Mouse (Mus musculus) left cerebral cortex, postnatal 10 days (tissue): ENCODE measurements at regions not wholly inside any gene's neighbourhood (a gene's known extent, or its start where the extent isn't known, plus 50 kb on each side); places are given as distances from the start of the nearest gene placed in this dataset.
"Not testable (repeated sequence)": the region's sequence is repeated elsewhere in the genome, so short reads cannot be mapped to it uniquely, and the experiment has no call there.

Source experiments
- DNase-seq, 2 experiments: peaks; one replicate each; pipeline ENCODE4 v3.0.0; 2021 to 2022; ENCODE audit warnings: low spot score in 2 of 2, mixed read lengths in 1 of 2; ENCODE audit errors: extremely low spot score in 1 of 2
- intact Hi-C: fragments of 180-260 bp; cut with DNase I; formaldehyde crosslinking; loops from one replicate; pipeline ENCODE4 v1.15.1; 2025

- no peak for DNase-seq
- intact Hi-C loops = no loop called here
Measured at GRCm38 (mm10) chr12:27909417-27910100, 567.2 kb upstream of the Sox11 start.

GRCm38 (mm10) chr12:27896682-27897081 is 554.3 kb upstream of the Sox11 start:
- intact Hi-C loops, DNase-seq: not testable (repeated sequence)

GRCm38 (mm10) chr12:27881720-27882119 is 539.3 kb upstream of the Sox11 start:
- intact Hi-C loops = no loop called here
- no peak for DNase-seq

GRCm38 (mm10) chr12:27866421-27866820 is 524.0 kb upstream of the Sox11 start:
- intact Hi-C loops = no loop called here
- DNase-seq = no peak

- intact Hi-C loops = no loop called here
- no peak for DNase-seq
Measured at GRCm38 (mm10) chr12:27849537-27849936, 507.2 kb upstream of the Sox11 start.

- intact Hi-C loops = no loop called here
- DNase-seq = no peak
Measured at GRCm38 (mm10) chr12:27849099-27849498, 506.7 kb upstream of the Sox11 start.

GRCm38 (mm10) chr12:27848141-27848540 is 505.8 kb upstream of the Sox11 start:
- DNase-seq = no peak
- intact Hi-C loops = no loop called here

- DNase-seq = no peak
- intact Hi-C loops = no loop called here
Measured at GRCm38 (mm10) chr12:27847397-27847796, 505.0 kb upstream of the Sox11 start.

- no peak for DNase-seq
- intact Hi-C loops = no loop called here
Measured at GRCm38 (mm10) chr12:27844958-27845357, 502.6 kb upstream of the Sox11 start.

GRCm38 (mm10) chr12:27838955-27839354 is 496.6 kb upstream of the Sox11 start:
- DNase-seq = no peak
- intact Hi-C loops = no loop called here

- no peak for DNase-seq
- intact Hi-C loops = no loop called here
Measured at GRCm38 (mm10) chr12:27838384-27838783, 496.0 kb upstream of the Sox11 start.

GRCm38 (mm10) chr12:27826208-27826607 is 483.8 kb upstream of the Sox11 start:
- intact Hi-C loops = no loop called here
- no peak for DNase-seq

GRCm38 (mm10) chr12:27823392-27823791 is 481.0 kb upstream of the Sox11 start:
- no peak for DNase-seq
- intact Hi-C loops = no loop called here

- intact Hi-C loops = no loop called here
- no peak for DNase-seq
Measured at GRCm38 (mm10) chr12:27796642-27797041, 454.3 kb upstream of the Sox11 start.

GRCm38 (mm10) chr12:27786716-27787291 is 444.4 kb upstream of the Sox11 start:
- no peak for DNase-seq
- intact Hi-C loops = no loop called here

GRCm38 (mm10) chr12:27780801-27781200 is 438.4 kb upstream of the Sox11 start:
- DNase-seq = no peak
- intact Hi-C loops = no loop called here

GRCm38 (mm10) chr12:27765948-27766347 is 423.6 kb upstream of the Sox11 start:
- no peak for DNase-seq
- intact Hi-C loops = no loop called here

- intact Hi-C loops = no loop called here
- no peak for DNase-seq
Measured at GRCm38 (mm10) chr12:27759016-27759415, 416.6 kb upstream of the Sox11 start.

- no peak for DNase-seq
- intact Hi-C loops = no loop called here
Measured at GRCm38 (mm10) chr12:27757641-27758040, 415.3 kb upstream of the Sox11 start.

GRCm38 (mm10) chr12:27724619-27725200 is 382.3 kb upstream of the Sox11 start:
- no peak for DNase-seq
- intact Hi-C loops = no loop called here
